Mouse (Mus musculus): ENCODE measurements around the gene Gm5039. TPM values are rescaled to one million over a fixed set of nuclear protein-coding genes. Genes with fewer than 3 reads are reported as not detected.
"Not testable (repeated sequence)": the region's sequence is repeated elsewhere in the genome, so short reads cannot be mapped to it uniquely, and the experiment has no call there.

The Gm5039 gene
- not detected in 2 replicates for polyA plus RNA-seq (2011; ENCODE audit: insufficient read depth, insufficient read length, low replicate concordance, missing spikeins)

GRCm38 (mm10) chr12:88323926-88324325, at the start of gene Gm5039:
TSS of gene Gm5039 (minus strand) at chr12:88324026.
- WGBS, result 74% methylated on average over 2 of the region's 2 CpGs
- not testable (repeated sequence) for H3K4me3 ChIP-seq (replicated peaks; ENCODE audit: control insufficient read depth, low read depth, low read length); H3K27ac ChIP-seq (ENCODE audit: control insufficient read depth, insufficient read depth, low read depth, low read length, poor library complexity); H3K4me1 ChIP-seq (ENCODE audit: control insufficient read depth, insufficient read depth, low read length)

- WGBS, result 90% methylated on average over 5 of the region's 5 CpGs
- Histone ChIP-seq H3K4me1 (ENCODE audit: control insufficient read depth, insufficient read depth, low read length) (no peaks in the 10 kb centered on the region; the same call in none of the 2 replicates), H3K4me3 (replicated peaks; ENCODE audit: control insufficient read depth, low read depth, low read length) (no peak overlapping the region), H3K27ac (ENCODE audit: control insufficient read depth, insufficient read depth, low read depth, low read length, poor library complexity) (no peak overlapping the region)
- no peak for TF ChIP-seq POLR2A (IDR thresholded peaks at IDR 0.05; ENCODE audit: borderline replicate concordance, control insufficient read depth, low read depth, low read length)
- no peak for TF ChIP-seq CTCF (IDR thresholded peaks at IDR 0.05; ENCODE audit: control insufficient read depth, insufficient read depth, low read length)
Observed at GRCm38 (mm10) chr12:88372018-88372417, 48.2 kb upstream of the Gm5039 start.

- H3K27ac ChIP-seq (ENCODE audit: control insufficient read depth, insufficient read depth, low read depth, low read length, poor library complexity), result not testable (repeated sequence)
Observed at GRCm38 (mm10) chr12:88370321-88370720, 46.5 kb upstream of the Gm5039 start.

GRCm38 (mm10) chr12:88369690-88370089, 45.9 kb upstream of the Gm5039 start:
- 67% methylated on average over 4 of the region's 4 CpGs for WGBS
- not testable (repeated sequence) for H3K27ac ChIP-seq (ENCODE audit: control insufficient read depth, insufficient read depth, low read depth, low read length, poor library complexity); H3K4me1 ChIP-seq (ENCODE audit: control insufficient read depth, insufficient read depth, low read length); H3K4me3 ChIP-seq (replicated peaks; ENCODE audit: control insufficient read depth, low read depth, low read length)

More at GRCm38 (mm10) chr12:88370321-88370720, 46.5 kb upstream of the Gm5039 start:
- WGBS, result 9% methylated on average over 1 of the region's 1 CpGs
- not testable (repeated sequence) for H3K4me3 ChIP-seq (replicated peaks; ENCODE audit: control insufficient read depth, low read depth, low read length); H3K4me1 ChIP-seq (ENCODE audit: control insufficient read depth, insufficient read depth, low read length)

- H3K27ac ChIP-seq (ENCODE audit: control insufficient read depth, insufficient read depth, low read depth, low read length, poor library complexity), result no peak overlapping the region
- TF ChIP-seq CTCF (IDR thresholded peaks at IDR 0.05; ENCODE audit: control insufficient read depth, insufficient read depth, low read length) (no peak), POLR2A (IDR thresholded peaks at IDR 0.05; ENCODE audit: borderline replicate concordance, control insufficient read depth, low read depth, low read length) (no peak)
- no peak overlapping the region for H3K4me3 ChIP-seq (replicated peaks; ENCODE audit: control insufficient read depth, low read depth, low read length)
- H3K4me1 ChIP-seq (ENCODE audit: control insufficient read depth, insufficient read depth, low read length), result no peaks in the 10 kb centered on the region; the same call in none of the 2 replicates
- WGBS, result 64% methylated on average over 4 of the region's 4 CpGs
Observed at GRCm38 (mm10) chr12:88368618-88369017, 44.8 kb upstream of the Gm5039 start.

GRCm38 (mm10) chr12:88367673-88368072, 43.8 kb upstream of the Gm5039 start:
- Histone ChIP-seq H3K4me3 (replicated peaks; ENCODE audit: control insufficient read depth, low read depth, low read length) (no peak overlapping the region), H3K27ac (ENCODE audit: control insufficient read depth, insufficient read depth, low read depth, low read length, poor library complexity) (no peak overlapping the region), H3K4me1 (ENCODE audit: control insufficient read depth, insufficient read depth, low read length) (no peaks in the 10 kb centered on the region; the same call in none of the 2 replicates)
- 34% methylated on average over 4 of the region's 4 CpGs for WGBS
- TF ChIP-seq CTCF (IDR thresholded peaks at IDR 0.05; ENCODE audit: control insufficient read depth, insufficient read depth, low read length) (no peak), POLR2A (IDR thresholded peaks at IDR 0.05; ENCODE audit: borderline replicate concordance, control insufficient read depth, low read depth, low read length) (no peak)

- no peaks in the 10 kb centered on the region; the same call in 1 of the 2 replicates for H3K4me1 ChIP-seq (ENCODE audit: control insufficient read depth, insufficient read depth, low read length)
- WGBS, result 24% methylated on average over 9 of the region's 9 CpGs
Observed at GRCm38 (mm10) chr12:88361120-88361445, 37.3 kb upstream of the Gm5039 start.

GRCm38 (mm10) chr12:88360441-88361119, 36.8 kb upstream of the Gm5039 start, which contains the start of gene Adck1:
TSS of gene Adck1 (plus strand) at chr12:88360554.
- peak within 1 kb of the TSS; percentile 70; the same call in 1 of the 2 replicates for H3K27ac ChIP-seq (ENCODE audit: control insufficient read depth, insufficient read depth, low read depth, low read length, poor library complexity)
- H3K4me1 ChIP-seq (ENCODE audit: control insufficient read depth, insufficient read depth, low read length), result no peaks in the 10 kb centered on the region; the same call in 1 of the 2 replicates
- peak within 1 kb of the TSS; percentile 100 for H3K4me3 ChIP-seq (replicated peaks; ENCODE audit: control insufficient read depth, low read depth, low read length)
- peak; percentile 8; the same call in 1 of the 2 replicates for TF ChIP-seq POLR2A (IDR thresholded peaks at IDR 0.05; ENCODE audit: borderline replicate concordance, control insufficient read depth, low read depth, low read length)
- TF ChIP-seq CTCF (IDR thresholded peaks at IDR 0.05; ENCODE audit: control insufficient read depth, insufficient read depth, low read length), result no peak; the same call in 1 of the 2 replicates
- WGBS, result under 1% methylated on average over 38 of the region's 38 CpGs

More at GRCm38 (mm10) chr12:88361120-88361445, 37.3 kb upstream of the Gm5039 start:
- no peak for TF ChIP-seq CTCF (IDR thresholded peaks at IDR 0.05; ENCODE audit: control insufficient read depth, insufficient read depth, low read length)
- TF ChIP-seq POLR2A (IDR thresholded peaks at IDR 0.05; ENCODE audit: borderline replicate concordance, control insufficient read depth, low read depth, low read length), result no peak
- H3K4me3 ChIP-seq (replicated peaks; ENCODE audit: control insufficient read depth, low read depth, low read length), result peak overlapping the region; percentile 100
- no peak overlapping the region for H3K27ac ChIP-seq (ENCODE audit: control insufficient read depth, insufficient read depth, low read depth, low read length, poor library complexity)

GRCm38 (mm10) chr12:88354182-88354702, 30.4 kb upstream of the Gm5039 start:
- 29% methylated on average over 41 of the region's 41 CpGs for WGBS
- Histone ChIP-seq H3K4me3 (replicated peaks; ENCODE audit: control insufficient read depth, low read depth, low read length) (no peak overlapping the region), H3K27ac (ENCODE audit: control insufficient read depth, insufficient read depth, low read depth, low read length, poor library complexity) (no peak overlapping the region), H3K4me1 (ENCODE audit: control insufficient read depth, insufficient read depth, low read length) (no peaks in the 10 kb centered on the region)
- TF ChIP-seq POLR2A (IDR thresholded peaks at IDR 0.05; ENCODE audit: borderline replicate concordance, control insufficient read depth, low read depth, low read length) (no peak), CTCF (IDR thresholded peaks at IDR 0.05; ENCODE audit: control insufficient read depth, insufficient read depth, low read length) (no peak)

- H3K4me1 ChIP-seq (ENCODE audit: control insufficient read depth, insufficient read depth, low read length); H3K4me3 ChIP-seq (replicated peaks; ENCODE audit: control insufficient read depth, low read depth, low read length); H3K27ac ChIP-seq (ENCODE audit: control insufficient read depth, insufficient read depth, low read depth, low read length, poor library complexity): not testable (repeated sequence)
- WGBS, result 58% methylated on average over 2 of the region's 2 CpGs
Observed at GRCm38 (mm10) chr12:88341286-88341685, 17.5 kb upstream of the Gm5039 start.

GRCm38 (mm10) chr12:88336662-88337413, 13.0 kb upstream of the Gm5039 start:
- H3K27ac ChIP-seq (ENCODE audit: control insufficient read depth, insufficient read depth, low read depth, low read length, poor library complexity), result not testable (repeated sequence)
- WGBS, result 29% methylated on average over 4 of the region's 4 CpGs

More at GRCm38 (mm10) chr12:88336662-88337413, 13.0 kb upstream of the Gm5039 start:
- not testable (repeated sequence) for H3K4me3 ChIP-seq (replicated peaks; ENCODE audit: control insufficient read depth, low read depth, low read length); H3K4me1 ChIP-seq (ENCODE audit: control insufficient read depth, insufficient read depth, low read length)

Data from bone marrow, adult 2 months (tissue).